Mouse (Mus musculus) C2C12 (cell line): Measurements from ENCODE around the gene Nudt19.

ENCODE experiments used
- CEBPB ChIP-seq: IDR thresholded peaks from one replicate; pipeline ENCODE4 v1.6.1; 2011; ENCODE audit warnings: low read depth, mild to moderate bottlenecking, control low read depth, moderate library complexity
- CTCF ChIP-seq: IDR thresholded peaks from one replicate; pipeline ENCODE4 v1.5.1; 2011; ENCODE audit not compliant: control insufficient read depth, insufficient read depth, insufficient read length
- FOSL1 ChIP-seq: IDR thresholded peaks from one replicate; pipeline ENCODE4 v1.8.0; 2011; ENCODE audit warnings: mild to moderate bottlenecking, low read length; ENCODE audit not compliant: poor library complexity, insufficient read depth, severe bottlenecking
- MYOG ChIP-seq: IDR thresholded peaks from one replicate; pipeline ENCODE4 v1.6.1; 2011; ENCODE audit not compliant: control insufficient read depth, insufficient read length; ENCODE audit errors: extremely low read depth
- USF1 ChIP-seq: IDR thresholded peaks from one replicate; pipeline ENCODE4 v1.6.1; 2011; ENCODE audit warnings: low read depth, mild to moderate bottlenecking, control low read depth, moderate library complexity

DNA sequence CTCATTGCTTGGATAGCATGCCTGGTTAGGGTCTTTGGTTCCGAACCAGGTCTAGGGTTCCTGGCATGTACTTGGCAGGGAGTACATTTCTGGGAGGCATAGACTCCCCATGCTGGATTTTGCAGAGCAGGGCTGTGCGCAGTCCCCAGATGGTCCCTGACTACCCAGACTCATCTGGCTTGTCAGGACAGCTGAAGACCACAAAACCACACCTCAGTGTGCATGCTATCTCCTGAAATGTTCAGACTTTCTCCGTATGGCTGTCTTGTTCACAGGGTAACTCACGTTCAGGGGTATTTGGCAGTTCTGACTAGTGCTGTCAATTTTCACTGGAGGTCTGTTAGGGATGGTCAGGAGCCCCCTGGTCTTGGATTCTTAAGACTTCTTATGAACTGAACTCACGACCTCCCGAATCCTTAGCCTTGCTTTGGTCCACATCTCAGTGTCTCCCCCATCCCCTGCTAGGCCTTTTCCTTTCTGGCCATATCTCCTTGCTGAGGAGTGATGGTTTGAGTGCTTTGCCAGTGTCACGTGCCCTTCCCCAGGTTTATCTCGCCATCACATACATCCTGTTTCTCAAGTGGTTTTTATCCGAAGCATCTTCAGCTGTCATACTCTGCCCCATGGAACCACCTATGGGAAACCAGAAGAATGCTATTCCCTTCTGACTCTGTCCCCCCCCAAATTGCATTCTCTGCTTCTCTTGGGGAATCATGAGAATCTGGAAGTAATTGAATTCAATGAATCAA lies 32.8 kb upstream of the Nudt19 start:
- no peak for TF ChIP-seq CTCF
- no peak for TF ChIP-seq MYOG
- TF ChIP-seq FOSL1: no peak
- no peak for TF ChIP-seq USF1
- no peak for TF ChIP-seq CEBPB
